In genomic region chr15:97060973-97061372, GRCm38 (mm10) we compare ENCODE assay signal across 27 mouse cellular contexts. TPM values are rescaled to one million over a fixed set of nuclear protein-coding genes. Genes with fewer than 3 reads are reported as not detected.
"Had no signal": no experiment of that assay in that cellular context is flagged by ENCODE, and none has a peak within 500 bp of the region (broad histone marks: within the 10 kb centered on the region; RNA-seq: fewer than 3 reads in every experiment).

No protein-coding gene starts in this region.

- H3K27me3 ChIP-seq: heart, embryonic 13.5 days; heart, embryonic 15.5 days; hindbrain, embryonic 12.5 days; intestine, embryonic 15.5 days; kidney, embryonic 15.5 days; limb, embryonic 13.5 days; limb, embryonic 15.5 days had no signal

- H3K9ac ChIP-seq: heart, embryonic 13.5 days; heart, embryonic 15.5 days; hindbrain, embryonic 12.5 days; hindbrain, embryonic 14.5 days; intestine, embryonic 15.5 days; kidney, embryonic 15.5 days; limb, embryonic 13.5 days; limb, embryonic 15.5 days; liver, embryonic 12.5 days had no signal

- H3K27ac ChIP-seq: gastrocnemius, adult 2 months; heart, adult 2 months; heart, embryonic 13.5 days; heart, embryonic 15.5 days; hindbrain, embryonic 10.5 days; hindbrain, embryonic 12.5 days; hindbrain, embryonic 14.5 days; intestine, embryonic 15.5 days; kidney, embryonic 15.5 days; kidney, postnatal 0 days; layer of hippocampus, adult 2 months; limb, embryonic 13.5 days; limb, embryonic 15.5 days; liver, embryonic 12.5 days had no signal

- H3K9me3 ChIP-seq: heart, embryonic 15.5 days; hindbrain, embryonic 12.5 days; intestine, embryonic 15.5 days; kidney, embryonic 15.5 days; limb, embryonic 13.5 days; limb, embryonic 15.5 days; liver, embryonic 12.5 days had no signal

- H3K4me3 ChIP-seq: gastrocnemius, adult 2 months; heart, adult 2 months; heart, embryonic 13.5 days; heart, embryonic 15.5 days; hindbrain, embryonic 10.5 days; hindbrain, embryonic 12.5 days; intestine, embryonic 15.5 days; kidney, embryonic 15.5 days; layer of hippocampus, adult 2 months; limb, embryonic 13.5 days; limb, embryonic 15.5 days; liver, embryonic 12.5 days had no signal

- DNase-seq: gastrocnemius, adult 2 months; gastrocnemius, postnatal 10 days; gastrocnemius, postnatal 25 days; heart, adult 2 months; heart, postnatal 4 days; kidney, adult 18-20 months; kidney, adult 8-10 months; kidney, postnatal 14 days; kidney, postnatal 36 days; left cerebral cortex, postnatal 4 days had no signal

- H3K4me2 ChIP-seq: heart, embryonic 11.5 days; heart, embryonic 13.5 days; heart, embryonic 15.5 days; hindbrain, embryonic 12.5 days; hindbrain, embryonic 14.5 days; intestine, embryonic 15.5 days; kidney, embryonic 15.5 days; limb, embryonic 13.5 days; limb, embryonic 15.5 days; liver, embryonic 12.5 days had no signal

- ATAC-seq: hindbrain, embryonic 16.5 days; inflammation-experienced regulatory T-cells, adult 6 months; intestine, embryonic 15.5 days; intestine, postnatal 0 days; liver, embryonic 12.5 days had no signal

- H3K4me1 ChIP-seq: hindbrain, embryonic 10.5 days; hindbrain, embryonic 12.5 days; liver, embryonic 12.5 days had no signal

- H3K36me3 ChIP-seq: heart, embryonic 13.5 days; heart, embryonic 15.5 days; hindbrain, embryonic 10.5 days; hindbrain, embryonic 12.5 days; intestine, embryonic 15.5 days; kidney, embryonic 15.5 days; limb, embryonic 13.5 days; limb, embryonic 15.5 days; liver, embryonic 12.5 days had no signal

RNA-seq across cellular contexts. Expression of gene Slc38a4, which starts 5.2 kb away (rescaled TPM):
- total RNA-seq: granulocyte monocyte progenitor cell, adult 5-6 weeks had no signal
- polyA plus RNA-seq: inflammation-experienced regulatory T-cells, adult 6 months had no signal
